Mouse (Mus musculus): ENCODE measurements around the gene Klhl9. TPM values are rescaled to one million over a fixed set of nuclear protein-coding genes. Genes with fewer than 3 reads are reported as not detected.

The Klhl9 gene
- polyA plus RNA-seq, 1 experiment from 2014 or later, result 97.9 TPM

DNA sequence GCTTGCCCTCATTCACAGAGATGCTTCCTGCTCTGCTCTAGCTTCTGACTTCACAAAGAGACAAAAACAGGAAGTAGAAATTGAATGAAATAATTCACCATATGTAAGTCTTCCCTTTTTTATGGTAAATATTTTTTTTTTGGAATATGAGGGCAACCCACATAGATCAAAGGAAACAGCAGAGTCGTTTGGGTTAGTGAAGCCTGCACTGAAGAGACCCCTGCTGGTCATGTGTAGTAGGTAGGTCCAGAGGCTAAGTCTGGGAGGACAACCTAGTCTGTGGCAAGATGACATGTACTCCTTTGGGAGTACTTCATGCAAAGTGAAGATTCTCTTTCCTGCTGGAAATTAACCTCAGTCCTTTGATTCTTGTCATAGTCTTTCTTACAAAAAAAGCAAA, 5.1 kb upstream of the Klhl9 start:
- no peak overlapping the region for H3K27ac ChIP-seq (ENCODE audit: low read depth)
- H3K4me2 ChIP-seq (ENCODE audit: low read length), result no peak overlapping the region
- no peak overlapping the region for H3K9ac ChIP-seq (ENCODE audit: low read length)
- no peaks in the 10 kb centered on the region for H3K36me3 ChIP-seq (ENCODE audit: control insufficient read depth, insufficient read depth, low read length)
- DNase-seq (ENCODE audit: low spot score) (no peak), ATAC-seq (replicated peaks; ENCODE audit: low FRiP score, low TSS enrichment, low read depth) (no peak)
- no peaks in the 10 kb centered on the region for H3K9me3 ChIP-seq (ENCODE audit: control insufficient read depth, low read length)
- H3K4me1 ChIP-seq (replicated peaks; ENCODE audit: control insufficient read depth, insufficient read depth, low read length), result no peaks in the 10 kb centered on the region
- H3K4me3 ChIP-seq (ENCODE audit: low read depth, low read length), result no peak overlapping the region
- H3K27me3 ChIP-seq (replicated peaks; ENCODE audit: control insufficient read depth, insufficient read depth, low read length), result no peaks in the 10 kb centered on the region
- 3% methylated on average over 1 of the region's 1 CpGs for WGBS

DNA sequence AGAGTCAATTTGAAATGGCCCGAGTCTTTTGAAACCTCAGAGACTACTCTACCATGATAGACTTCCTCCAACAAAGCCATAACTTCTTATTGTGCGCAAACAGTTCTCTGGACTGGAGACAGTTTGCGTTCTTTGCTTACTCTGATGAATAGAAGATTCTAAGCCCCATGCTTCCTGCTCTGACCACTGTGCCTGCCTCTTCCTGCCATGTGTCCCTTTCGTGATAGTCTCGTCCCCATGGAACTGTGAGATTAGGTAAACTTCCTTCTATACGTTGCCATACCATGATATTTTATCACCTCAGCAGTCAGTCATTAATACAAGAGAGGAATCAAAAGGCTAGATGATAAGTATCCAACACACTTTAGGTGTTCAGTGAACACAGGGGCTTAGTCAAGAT, 4.5 kb upstream of the Klhl9 start:
- H3K4me1 ChIP-seq (replicated peaks; ENCODE audit: control insufficient read depth, insufficient read depth, low read length), result no peaks in the 10 kb centered on the region
- 75% methylated on average over 6 of the region's 6 CpGs for WGBS
- H3K9ac ChIP-seq (ENCODE audit: low read length), result no peak overlapping the region
- ATAC-seq (replicated peaks; ENCODE audit: low FRiP score, low TSS enrichment, low read depth) (no peak), DNase-seq (ENCODE audit: low spot score) (no peak)
- no peaks in the 10 kb centered on the region for H3K27me3 ChIP-seq (replicated peaks; ENCODE audit: control insufficient read depth, insufficient read depth, low read length)
- no peak overlapping the region for H3K27ac ChIP-seq (ENCODE audit: low read depth)
- H3K4me2 ChIP-seq (ENCODE audit: low read length), result no peak overlapping the region
- no peak overlapping the region for H3K4me3 ChIP-seq (ENCODE audit: low read depth, low read length)
- H3K36me3 ChIP-seq (ENCODE audit: control insufficient read depth, insufficient read depth, low read length), result no peaks in the 10 kb centered on the region
- no peaks in the 10 kb centered on the region for H3K9me3 ChIP-seq (ENCODE audit: control insufficient read depth, low read length)

GRCm38 (mm10) chr4:88723497-88724090, 1.3 kb upstream of the Klhl9 start:
- ATAC-seq (replicated peaks; ENCODE audit: low FRiP score, low TSS enrichment, low read depth), result no peak
- peaks cover 14% of the 10 kb centered on the region for H3K36me3 ChIP-seq (ENCODE audit: control insufficient read depth, insufficient read depth, low read length)
- no peaks in the 10 kb centered on the region for H3K27me3 ChIP-seq (replicated peaks; ENCODE audit: control insufficient read depth, insufficient read depth, low read length)
- no peak overlapping the region for H3K9ac ChIP-seq (ENCODE audit: low read length)
- no peak overlapping the region for H3K4me3 ChIP-seq (ENCODE audit: low read depth, low read length)
- WGBS, result 49% methylated on average over 8 of the region's 8 CpGs
- peak overlapping the region; percentile 96; the same call in 1 of the 2 replicates for H3K4me2 ChIP-seq (ENCODE audit: low read length)
- peak; percentile 62 for DNase-seq (ENCODE audit: low spot score)
- H3K27ac ChIP-seq (ENCODE audit: low read depth), result peak overlapping the region; percentile 92
- peaks cover 18% of the 10 kb centered on the region for H3K4me1 ChIP-seq (replicated peaks; ENCODE audit: control insufficient read depth, insufficient read depth, low read length)
- H3K9me3 ChIP-seq (ENCODE audit: control insufficient read depth, low read length), result no peaks in the 10 kb centered on the region

DNA sequence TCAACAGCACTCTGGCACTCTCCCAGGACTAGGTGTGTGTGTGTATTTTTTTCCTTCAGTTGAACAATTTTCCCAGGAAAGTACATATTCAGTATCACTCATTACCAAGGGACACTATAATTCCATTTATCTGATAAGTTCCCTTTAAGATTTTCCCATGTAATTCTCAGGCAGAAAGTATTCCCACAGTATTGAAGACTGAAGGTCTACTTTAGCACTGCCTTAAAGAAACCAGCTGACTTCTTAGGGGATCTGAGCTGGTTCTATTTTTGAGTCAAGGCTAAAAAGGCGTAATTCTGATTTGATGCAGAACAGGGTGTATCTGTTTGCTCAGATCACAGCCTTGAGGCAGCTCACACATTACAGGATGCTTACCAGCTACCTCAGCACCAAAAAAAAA, 3.5 kb downstream of the Klhl9 start:
- Histone ChIP-seq H3K36me3 (ENCODE audit: control insufficient read depth, insufficient read depth, low read length) (peaks cover 34% of the 10 kb centered on the region), H3K27me3 (replicated peaks; ENCODE audit: control insufficient read depth, insufficient read depth, low read length) (no peaks in the 10 kb centered on the region), H3K4me3 (ENCODE audit: low read depth, low read length) (peak overlapping the region; percentile 29), H3K9ac (ENCODE audit: low read length) (0 out of 2 replicates have a peak overlapping the region, but pooled peaks have one; percentile 13), H3K4me1 (replicated peaks; ENCODE audit: control insufficient read depth, insufficient read depth, low read length) (peaks cover 21% of the 10 kb centered on the region), H3K9me3 (ENCODE audit: control insufficient read depth, low read length) (no peaks in the 10 kb centered on the region), H3K27ac (ENCODE audit: low read depth) (no peak overlapping the region), H3K4me2 (ENCODE audit: low read length) (peak overlapping the region; percentile 96)
- ATAC-seq (replicated peaks; ENCODE audit: low FRiP score, low TSS enrichment, low read depth), result no peak
- DNase-seq (ENCODE audit: low spot score), result no peak
- 25% methylated on average over 1 of the region's 1 CpGs for whole genome bisulfite sequencing

DNA sequence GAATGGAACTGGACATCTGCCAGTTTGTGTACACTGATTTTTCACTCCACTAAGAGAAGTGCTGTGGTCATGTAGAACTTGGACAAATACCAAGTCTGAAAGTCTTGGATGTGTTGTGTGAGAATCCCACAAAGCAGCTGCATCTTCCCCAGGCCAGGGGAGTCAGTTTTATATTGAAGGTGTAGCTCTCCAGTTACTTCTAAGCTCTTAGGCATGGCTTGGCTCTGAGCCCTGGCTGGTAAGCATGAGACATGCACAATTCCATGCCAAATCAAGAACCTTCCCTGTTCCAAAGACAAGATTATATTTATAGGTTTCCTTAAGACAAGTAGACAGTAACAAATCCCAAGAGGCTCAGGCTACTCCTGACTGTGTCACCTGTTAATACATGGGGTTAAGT, 7.2 kb downstream of the Klhl9 start:
- H3K4me3 ChIP-seq (ENCODE audit: low read depth, low read length), result no peak overlapping the region
- ATAC-seq (replicated peaks; ENCODE audit: low FRiP score, low TSS enrichment, low read depth), result no peak
- H3K27me3 ChIP-seq (replicated peaks; ENCODE audit: control insufficient read depth, insufficient read depth, low read length), result no peaks in the 10 kb centered on the region
- H3K4me2 ChIP-seq (ENCODE audit: low read length), result no peak overlapping the region
- H3K9me3 ChIP-seq (ENCODE audit: control insufficient read depth, low read length), result no peaks in the 10 kb centered on the region
- peaks cover 8% of the 10 kb centered on the region; the same call in 1 of the 2 replicates for H3K4me1 ChIP-seq (replicated peaks; ENCODE audit: control insufficient read depth, insufficient read depth, low read length)
- no peak overlapping the region for H3K9ac ChIP-seq (ENCODE audit: low read length)
- H3K27ac ChIP-seq (ENCODE audit: low read depth), result no peak overlapping the region
- no peak for DNase-seq (ENCODE audit: low spot score)
- H3K36me3 ChIP-seq (ENCODE audit: control insufficient read depth, insufficient read depth, low read length), result peaks cover 27% of the 10 kb centered on the region

GRCm38 (mm10) chr4:88714281-88714680, 8.0 kb downstream of the Klhl9 start:
- DNase-seq (ENCODE audit: low spot score), result no peak
- ATAC-seq (replicated peaks; ENCODE audit: low FRiP score, low TSS enrichment, low read depth), result no peak
- Histone ChIP-seq H3K9me3 (ENCODE audit: control insufficient read depth, low read length) (no peaks in the 10 kb centered on the region), H3K27me3 (replicated peaks; ENCODE audit: control insufficient read depth, insufficient read depth, low read length) (no peaks in the 10 kb centered on the region), H3K4me3 (ENCODE audit: low read depth, low read length) (no peak overlapping the region), H3K4me1 (replicated peaks; ENCODE audit: control insufficient read depth, insufficient read depth, low read length) (peaks cover 6% of the 10 kb centered on the region; the same call in 1 of the 2 replicates), H3K27ac (ENCODE audit: low read depth) (no peak overlapping the region), H3K9ac (ENCODE audit: low read length) (no peak overlapping the region), H3K4me2 (ENCODE audit: low read length) (no peak overlapping the region), H3K36me3 (ENCODE audit: control insufficient read depth, insufficient read depth, low read length) (peaks cover 24% of the 10 kb centered on the region)
- 87% methylated on average over 1 of the region's 1 CpGs for WGBS

GRCm38 (mm10) chr4:88707128-88707826, 15.0 kb downstream of the Klhl9 start:
- DNase-seq (ENCODE audit: low spot score) (no peak), ATAC-seq (replicated peaks; ENCODE audit: low FRiP score, low TSS enrichment, low read depth) (no peak)
- H3K9me3 ChIP-seq (ENCODE audit: control insufficient read depth, low read length), result no peaks in the 10 kb centered on the region
- no peaks in the 10 kb centered on the region for H3K36me3 ChIP-seq (ENCODE audit: control insufficient read depth, insufficient read depth, low read length)
- no peak overlapping the region for H3K9ac ChIP-seq (ENCODE audit: low read length)
- WGBS, result 85% methylated on average over 1 of the region's 1 CpGs
- H3K4me1 ChIP-seq (replicated peaks; ENCODE audit: control insufficient read depth, insufficient read depth, low read length), result no peaks in the 10 kb centered on the region
- no peak overlapping the region for H3K4me2 ChIP-seq (ENCODE audit: low read length)
- no peaks in the 10 kb centered on the region for H3K27me3 ChIP-seq (replicated peaks; ENCODE audit: control insufficient read depth, insufficient read depth, low read length)
- no peak overlapping the region for H3K4me3 ChIP-seq (ENCODE audit: low read depth, low read length)
- H3K27ac ChIP-seq (ENCODE audit: low read depth), result no peak overlapping the region

DNA sequence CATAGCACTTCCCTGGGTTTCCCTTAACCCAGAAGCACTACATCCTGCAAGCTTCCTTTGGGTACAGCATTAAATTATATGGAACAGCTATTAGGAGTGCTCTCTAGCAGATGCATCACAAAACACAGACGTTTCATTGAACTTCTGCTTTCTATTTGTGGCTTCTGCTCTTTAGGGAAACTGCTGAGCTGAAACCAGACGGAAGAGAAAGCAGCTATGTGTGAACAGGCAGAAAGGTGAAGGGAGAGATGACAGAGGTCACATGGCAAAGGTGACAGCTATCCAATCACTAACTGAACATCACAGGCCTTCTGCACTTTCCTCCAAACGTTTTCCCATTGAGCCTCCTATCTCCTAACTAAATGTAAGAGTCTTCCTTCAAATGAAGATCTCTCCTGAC, 16.3 kb downstream of the Klhl9 start:
- no peak overlapping the region for H3K9ac ChIP-seq (ENCODE audit: low read length)
- H3K27me3 ChIP-seq (replicated peaks; ENCODE audit: control insufficient read depth, insufficient read depth, low read length), result no peaks in the 10 kb centered on the region
- no peak overlapping the region for H3K4me2 ChIP-seq (ENCODE audit: low read length)
- H3K4me3 ChIP-seq (ENCODE audit: low read depth, low read length), result no peak overlapping the region
- 39% methylated on average over 3 of the region's 3 CpGs for WGBS
- no peak for ATAC-seq (replicated peaks; ENCODE audit: low FRiP score, low TSS enrichment, low read depth)
- no peak overlapping the region for H3K27ac ChIP-seq (ENCODE audit: low read depth)
- DNase-seq (ENCODE audit: low spot score), result no peak
- no peaks in the 10 kb centered on the region for H3K4me1 ChIP-seq (replicated peaks; ENCODE audit: control insufficient read depth, insufficient read depth, low read length)
- H3K36me3 ChIP-seq (ENCODE audit: control insufficient read depth, insufficient read depth, low read length), result no peaks in the 10 kb centered on the region
- no peaks in the 10 kb centered on the region for H3K9me3 ChIP-seq (ENCODE audit: control insufficient read depth, low read length)

GRCm38 (mm10) chr4:88699301-88699700, 23.0 kb downstream of the Klhl9 start:
- no peak overlapping the region for H3K9ac ChIP-seq (ENCODE audit: low read length)
- no peaks in the 10 kb centered on the region for H3K4me1 ChIP-seq (replicated peaks; ENCODE audit: control insufficient read depth, insufficient read depth, low read length)
- no peak overlapping the region for H3K4me2 ChIP-seq (ENCODE audit: low read length)
- H3K27ac ChIP-seq (ENCODE audit: low read depth), result no peak overlapping the region
- H3K27me3 ChIP-seq (replicated peaks; ENCODE audit: control insufficient read depth, insufficient read depth, low read length), result no peaks in the 10 kb centered on the region
- no peaks in the 10 kb centered on the region for H3K36me3 ChIP-seq (ENCODE audit: control insufficient read depth, insufficient read depth, low read length)
- WGBS, result 87% methylated on average over 1 of the region's 1 CpGs
- no peak overlapping the region for H3K4me3 ChIP-seq (ENCODE audit: low read depth, low read length)
- ATAC-seq (replicated peaks; ENCODE audit: low FRiP score, low TSS enrichment, low read depth), result no peak
- H3K9me3 ChIP-seq (ENCODE audit: control insufficient read depth, low read length), result no peaks in the 10 kb centered on the region
- no peak for DNase-seq (ENCODE audit: low spot score)

Data from intestine, embryonic 14.5 days (tissue).